Mouse (Mus musculus): ENCODE measurements around the gene Tsen2.

The Tsen2 gene

GRCm38 (mm10) chr6:115544442-115544970, at the start of gene Tsen2:
Gene Tsen2 (plus strand): TSS chr6:115544664.
- DNase-seq (ENCODE audit: low read depth, low spot score): peak; percentile 97

- no peak for DNase-seq (ENCODE audit: low read depth, low spot score)
Observed at GRCm38 (mm10) chr6:115499540-115499939, 44.9 kb upstream of the Tsen2 start.

- no peak for DNase-seq (ENCODE audit: low read depth, low spot score)
Observed at GRCm38 (mm10) chr6:115500234-115500633, 44.2 kb upstream of the Tsen2 start.

GRCm38 (mm10) chr6:115501131-115501530, 43.3 kb upstream of the Tsen2 start:
- DNase-seq (ENCODE audit: low read depth, low spot score): no peak

- no peak for DNase-seq (ENCODE audit: low read depth, low spot score)
Observed at GRCm38 (mm10) chr6:115503038-115503437, 41.4 kb upstream of the Tsen2 start.

- DNase-seq (ENCODE audit: low read depth, low spot score): no peak
Observed at GRCm38 (mm10) chr6:115503549-115504159, 40.8 kb upstream of the Tsen2 start.

- no peak for DNase-seq (ENCODE audit: low read depth, low spot score)
Observed at GRCm38 (mm10) chr6:115504160-115504558, 40.3 kb upstream of the Tsen2 start.

GRCm38 (mm10) chr6:115504915-115505314, 39.5 kb upstream of the Tsen2 start:
- DNase-seq (ENCODE audit: low read depth, low spot score): no peak

- DNase-seq (ENCODE audit: low read depth, low spot score): no peak
Observed at GRCm38 (mm10) chr6:115506425-115506824, 38.0 kb upstream of the Tsen2 start.

- no peak for DNase-seq (ENCODE audit: low read depth, low spot score)
Observed at GRCm38 (mm10) chr6:115511447-115511846, 33.0 kb upstream of the Tsen2 start.

- DNase-seq (ENCODE audit: low read depth, low spot score): no peak
Observed at GRCm38 (mm10) chr6:115513207-115513606, 31.3 kb upstream of the Tsen2 start.

GRCm38 (mm10) chr6:115517904-115518303, 26.6 kb upstream of the Tsen2 start:
- DNase-seq (ENCODE audit: low read depth, low spot score): no peak

GRCm38 (mm10) chr6:115518352-115518751, 26.1 kb upstream of the Tsen2 start:
- DNase-seq (ENCODE audit: low read depth, low spot score): no peak

- no peak for DNase-seq (ENCODE audit: low read depth, low spot score)
Observed at GRCm38 (mm10) chr6:115519275-115519699, 25.2 kb upstream of the Tsen2 start.

GRCm38 (mm10) chr6:115521923-115522322, 22.5 kb upstream of the Tsen2 start:
- no peak for DNase-seq (ENCODE audit: low read depth, low spot score)

- DNase-seq (ENCODE audit: low read depth, low spot score): peak; percentile 20
Observed at GRCm38 (mm10) chr6:115522691-115523146, 21.7 kb upstream of the Tsen2 start.

GRCm38 (mm10) chr6:115523201-115523600, 21.3 kb upstream of the Tsen2 start:
- DNase-seq (ENCODE audit: low read depth, low spot score): no peak

GRCm38 (mm10) chr6:115524449-115524990, 19.9 kb upstream of the Tsen2 start:
- no peak for DNase-seq (ENCODE audit: low read depth, low spot score)

- no peak for DNase-seq (ENCODE audit: low read depth, low spot score)
Observed at GRCm38 (mm10) chr6:115527418-115527817, 17.0 kb upstream of the Tsen2 start.

- no peak for DNase-seq (ENCODE audit: low read depth, low spot score)
Observed at GRCm38 (mm10) chr6:115528372-115528771, 16.1 kb upstream of the Tsen2 start.

GRCm38 (mm10) chr6:115534617-115535016, 9.8 kb upstream of the Tsen2 start:
- DNase-seq (ENCODE audit: low read depth, low spot score): no peak

- no peak for DNase-seq (ENCODE audit: low read depth, low spot score)
Observed at GRCm38 (mm10) chr6:115536169-115536568, 8.3 kb upstream of the Tsen2 start.

Measured in A20 (cell line).